Mouse (Mus musculus) CH12F3 (cell line): ENCODE results near the gene Nfu1.

Source experiments
- in situ Hi-C: fragments of 300-500 bp; cut with MboI; formaldehyde crosslinking; loops from 2 replicates; pipeline ENCODE4 v1.14.3; 2020; ENCODE audit warnings: low sequenced_read_pairs

The Nfu1 gene

DNA sequence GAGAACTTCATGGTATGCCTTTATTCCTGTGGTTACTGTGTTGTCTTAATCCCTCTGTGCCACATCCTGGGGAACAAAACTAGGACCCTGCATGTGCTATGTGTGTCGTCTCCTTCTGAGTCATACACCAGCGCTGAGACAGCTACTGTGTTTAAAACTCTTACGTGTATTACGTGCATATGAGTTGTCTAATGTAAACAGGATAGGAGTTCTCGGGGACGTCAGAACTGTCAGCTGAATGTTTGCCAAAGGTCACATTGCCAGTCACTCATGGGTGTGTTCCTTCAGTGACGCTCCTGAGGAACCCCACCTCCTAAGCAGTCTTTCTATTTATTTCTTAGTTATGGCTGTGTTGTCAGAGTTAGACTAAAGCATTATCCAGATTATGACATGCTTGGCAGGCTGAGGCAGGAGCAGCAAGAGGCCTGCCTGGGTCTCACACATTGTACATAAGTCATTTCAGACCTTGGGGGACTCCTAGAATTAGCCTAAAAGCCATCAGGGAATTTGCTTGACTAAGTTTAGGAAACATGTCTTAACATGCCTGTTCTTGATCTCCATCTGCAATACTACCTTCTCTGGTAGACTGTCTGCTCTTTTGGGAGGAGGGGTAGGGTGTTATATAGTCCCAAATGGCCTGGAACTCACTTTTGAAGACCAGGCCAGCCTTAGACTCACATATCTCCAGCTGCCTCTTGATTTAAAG is 60.3 kb downstream of the Nfu1 start:
- in situ Hi-C loops, result no loop called here

DNA sequence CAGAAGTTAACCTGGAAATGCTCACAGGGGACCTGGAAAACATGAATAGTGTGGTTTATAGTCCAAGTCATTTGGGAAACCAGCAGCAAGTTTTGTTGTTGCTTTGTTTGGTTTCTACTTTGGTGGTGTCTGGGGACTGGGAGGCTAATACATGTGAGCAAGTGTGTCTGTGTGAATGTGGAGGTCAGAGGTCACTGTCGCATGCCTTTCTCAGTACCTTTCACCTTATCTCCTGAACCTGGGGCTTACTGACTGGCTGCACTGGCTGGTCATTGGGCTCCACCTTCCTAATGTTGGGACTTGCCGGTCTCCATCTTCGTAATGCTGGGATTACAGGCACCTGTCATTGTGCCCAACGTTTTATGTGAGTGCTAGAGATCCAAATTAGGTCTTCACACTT is 61.6 kb downstream of the Nfu1 start:
- in situ Hi-C loops, result no loop called here

DNA sequence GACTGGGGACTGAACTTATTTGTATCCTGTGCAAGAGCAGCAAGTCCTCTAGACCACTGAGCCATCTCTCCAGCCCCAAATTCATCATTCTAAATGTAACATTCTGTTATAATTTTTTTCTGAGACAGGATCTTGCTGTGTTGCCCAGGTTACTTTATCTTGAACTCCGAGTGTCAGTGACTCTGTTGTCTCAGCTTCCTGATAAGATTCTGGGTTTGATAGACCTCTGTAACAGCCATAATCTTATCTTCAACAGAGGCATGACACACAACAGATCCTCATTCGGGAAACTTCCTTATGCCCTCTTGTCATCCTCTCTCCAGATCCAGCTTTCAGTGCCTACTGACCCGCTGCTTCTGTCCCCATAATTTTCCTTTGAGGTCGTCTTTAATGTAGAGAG is 63.7 kb downstream of the Nfu1 start:
- in situ Hi-C loops, result no loop called here

DNA sequence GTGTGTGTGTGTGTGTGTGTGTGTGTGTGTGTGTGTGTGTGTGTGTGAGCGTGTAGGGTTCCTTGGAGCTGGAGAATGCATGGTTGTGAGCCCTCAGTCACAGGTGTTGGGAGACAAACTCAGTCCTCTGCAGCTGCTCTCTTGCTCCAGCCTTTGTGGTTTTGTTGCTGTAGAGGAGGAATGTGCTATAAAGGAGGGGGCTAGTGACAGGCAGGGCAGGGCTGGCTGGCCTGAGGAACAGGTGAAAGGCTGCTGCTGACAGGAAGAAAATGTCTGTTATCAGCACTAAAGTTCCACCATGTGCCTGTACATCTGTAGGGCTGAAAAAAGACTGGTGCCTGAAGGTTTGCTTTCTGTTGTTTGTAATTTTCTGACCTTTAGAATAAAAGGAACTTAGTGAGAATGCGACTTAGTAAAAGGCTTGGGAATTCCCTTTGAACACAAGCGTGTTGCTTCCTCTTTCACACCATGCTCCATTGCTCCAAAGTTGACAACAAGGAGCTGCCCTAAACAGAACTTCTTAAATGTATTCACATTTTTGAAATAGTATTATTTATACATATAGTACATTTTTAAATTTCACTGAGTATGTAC is 66.2 kb downstream of the Nfu1 start:
- in situ Hi-C loops, result no loop called here
